Mouse (Mus musculus): ENCODE results near the gene Tspyl1. TPM values are rescaled to one million over a fixed set of nuclear protein-coding genes. Genes with fewer than 3 reads are reported as not detected.

Gene Tspyl1
- polyA plus RNA-seq, 1 experiment = 110 TPM

DNA sequence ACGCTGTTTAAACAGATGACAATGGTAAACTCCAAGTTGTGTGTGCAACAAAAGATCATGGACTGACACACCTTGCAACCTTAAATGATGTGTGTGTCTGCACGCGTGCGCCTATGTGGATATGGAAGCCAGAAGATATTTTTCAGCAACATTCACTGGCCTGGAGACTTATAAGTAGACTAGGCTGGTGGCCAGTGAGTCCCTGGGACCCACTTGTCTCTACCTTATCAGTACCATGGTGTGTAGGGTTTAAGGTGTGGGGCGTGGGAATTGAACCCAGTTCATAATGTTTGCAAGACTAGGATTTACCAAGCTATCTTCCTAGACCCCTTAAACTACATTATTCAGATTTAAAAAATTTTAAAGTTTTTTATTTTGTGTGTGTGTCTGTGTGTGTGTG lies 45.2 kb downstream of the Tspyl1 start:
- Histone ChIP-seq H3K4me1 (ENCODE audit: control insufficient read depth, insufficient read depth, low read length) (no peaks in the 10 kb centered on the region), H3K27me3 (ENCODE audit: control insufficient read depth, insufficient read depth, low read length) (no peaks in the 10 kb centered on the region), H3K4me3 (replicated peaks; ENCODE audit: insufficient read depth, low read depth, low read length) (no peak overlapping the region), H3K27ac (ENCODE audit: insufficient read depth, low read length) (no peak overlapping the region)
- no peak for DNase-seq
- 59% methylated on average over 5 of the region's 5 CpGs for WGBS
- no peak for TF ChIP-seq POLR2A (IDR thresholded peaks at IDR 0.05; ENCODE audit: borderline replicate concordance, insufficient read depth, low read length)
- TF ChIP-seq CTCF (IDR thresholded peaks at IDR 0.05; ENCODE audit: borderline replicate concordance, insufficient read depth, low read depth, low read length) = no peak

DNA sequence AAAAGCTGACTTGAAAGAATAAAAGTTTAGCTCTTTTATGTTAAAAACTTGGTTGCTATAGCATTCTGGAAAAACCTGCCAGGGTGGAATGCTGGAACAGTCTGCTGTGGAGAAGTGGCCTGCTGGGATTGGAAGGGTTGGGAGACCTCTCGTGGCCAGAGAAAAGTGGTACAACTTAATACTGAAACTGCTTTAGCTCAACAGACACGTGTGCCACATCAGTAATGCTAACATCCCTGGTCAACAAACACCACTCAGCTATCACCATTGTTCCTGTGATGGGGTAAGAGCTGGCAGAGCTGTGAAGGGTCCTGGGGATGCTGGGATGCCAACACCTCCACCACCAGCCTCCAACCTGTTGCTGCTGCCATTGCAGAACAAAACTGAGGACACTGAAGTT lies 46.3 kb downstream of the Tspyl1 start:
- Histone ChIP-seq H3K4me1 (ENCODE audit: control insufficient read depth, insufficient read depth, low read length) (no peaks in the 10 kb centered on the region), H3K27ac (ENCODE audit: insufficient read depth, low read length) (no peak overlapping the region), H3K4me3 (replicated peaks; ENCODE audit: insufficient read depth, low read depth, low read length) (no peak overlapping the region), H3K27me3 (ENCODE audit: control insufficient read depth, insufficient read depth, low read length) (no peaks in the 10 kb centered on the region)
- peak; percentile 35 to 51 for DNase-seq
- TF ChIP-seq CTCF (IDR thresholded peaks at IDR 0.05; ENCODE audit: borderline replicate concordance, insufficient read depth, low read depth, low read length) (peak; percentile 80), POLR2A (IDR thresholded peaks at IDR 0.05; ENCODE audit: borderline replicate concordance, insufficient read depth, low read length) (no peak)
- WGBS = 0% methylated on average over 2 of the region's 2 CpGs

Other genes with a start within 250 kb of the Tspyl1 start
- gene Trappc3l, start 244.6 kb upstream of the Tspyl1 start, polyA plus RNA-seq (2012; rRNA removed) = not detected in 2 replicates
- not detected in 2 replicates for gene Calhm4, start 237.9 kb upstream of the Tspyl1 start, polyA plus RNA-seq (2012; rRNA removed)
- 0.49 and 0.52 TPM in 2 replicates for gene Calhm5, start 185.7 kb upstream of the Tspyl1 start, polyA plus RNA-seq (2012; rRNA removed)
- 0.22 and 0.34 TPM in 2 replicates for gene Calhm6, start 154.2 kb upstream of the Tspyl1 start, polyA plus RNA-seq (2012; rRNA removed)
- 1.6 and 1.7 TPM in 2 replicates for gene Dse, start 74.5 kb upstream of the Tspyl1 start, polyA plus RNA-seq (2012; rRNA removed)
- 447 and 474 TPM in 2 replicates for gene Tspyl4, start 15.3 kb downstream of the Tspyl1 start, polyA plus RNA-seq (2012; rRNA removed)
- gene Col10a1, start 107.8 kb downstream of the Tspyl1 start, polyA plus RNA-seq (2012; rRNA removed) = 0.03 and 0.10 TPM in 2 replicates
- 2.0 and 2.5 TPM in 2 replicates for gene Nt5dc1, start 136.4 kb downstream of the Tspyl1 start, polyA plus RNA-seq (2012; rRNA removed)
- 0.25 and 0.29 TPM in 2 replicates for gene Frk, start 201.2 kb downstream of the Tspyl1 start, polyA plus RNA-seq (2012; rRNA removed)